Mouse (Mus musculus): Measurements from ENCODE around the gene Dennd5a. TPM values are rescaled to one million over a fixed set of nuclear protein-coding genes. Genes with fewer than 3 reads are reported as not detected.

Dennd5a gene
- 125 and 126 TPM in 2 replicates for polyA plus RNA-seq (2012; rRNA removed)

DNA sequence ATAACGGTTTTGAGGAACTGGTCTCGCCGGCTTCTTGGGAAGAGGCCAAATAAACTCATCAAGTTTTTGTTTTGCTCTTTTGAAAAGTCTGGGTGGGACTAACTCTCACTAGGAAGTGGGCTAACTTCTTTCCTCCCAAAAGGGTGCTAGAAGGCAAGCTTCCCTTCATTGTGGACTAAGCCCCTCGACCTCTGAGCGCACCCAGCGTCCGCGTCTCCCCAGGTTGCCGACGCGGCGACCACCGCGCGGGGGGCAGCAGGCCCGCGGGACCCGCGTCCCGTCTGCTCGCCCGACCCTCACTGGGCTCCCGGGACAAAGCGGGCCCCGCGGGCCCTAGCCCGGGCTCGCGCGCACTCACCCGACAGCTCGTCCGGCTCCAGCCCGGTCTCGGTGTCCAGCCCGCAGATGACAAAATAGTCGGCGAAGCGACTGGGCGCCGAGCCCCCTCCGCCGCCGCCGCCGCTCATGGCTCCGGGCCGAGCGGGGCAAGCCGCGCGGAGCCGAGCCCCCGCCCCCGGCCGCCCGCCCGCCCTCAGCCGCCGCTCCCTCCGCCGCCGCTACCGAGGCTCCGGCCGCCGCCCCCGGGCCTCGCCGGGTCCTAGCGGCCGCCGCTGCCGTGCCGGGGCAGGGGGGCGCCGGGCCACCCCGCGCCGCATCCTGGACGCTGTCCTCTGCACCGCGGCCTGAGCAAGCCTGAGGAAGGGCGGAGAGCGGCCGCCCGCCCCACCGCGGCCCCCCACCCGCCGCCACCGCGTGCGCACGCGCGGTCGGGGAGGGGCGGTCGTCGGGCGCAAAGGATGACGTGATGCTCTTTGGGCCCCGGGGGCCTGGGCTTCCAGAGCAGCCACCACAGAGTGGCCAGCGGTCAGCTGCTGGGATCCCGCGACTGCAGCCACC lies at the start of gene Dennd5a:
TSS of gene Dennd5a (minus strand) at position 755 of the 897 bp plus-strand sequence.

DNA sequence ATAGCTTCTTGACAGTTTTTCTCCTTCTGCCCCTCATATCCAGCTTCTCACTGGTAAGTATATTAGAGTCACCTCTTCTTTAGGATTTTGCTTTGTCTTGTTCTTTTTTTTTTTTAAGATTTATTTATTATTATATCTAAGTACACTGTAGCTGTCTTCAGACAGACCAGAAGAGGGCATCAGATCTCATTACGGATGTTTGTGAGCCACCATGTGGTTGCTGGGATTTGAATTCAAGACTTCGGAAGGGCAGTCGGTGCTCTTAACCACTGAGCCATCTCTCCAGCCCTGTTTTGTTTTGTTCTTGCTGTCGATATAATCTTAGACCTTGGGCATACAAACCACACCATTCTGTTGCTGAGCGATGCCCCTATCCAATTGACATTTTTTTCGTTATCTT lies 26.5 kb upstream of the Dennd5a start, which contains the start of gene Tmem41b:
TSS of gene Tmem41b (minus strand) at position 155 of the 400 bp plus-strand sequence.

DNA sequence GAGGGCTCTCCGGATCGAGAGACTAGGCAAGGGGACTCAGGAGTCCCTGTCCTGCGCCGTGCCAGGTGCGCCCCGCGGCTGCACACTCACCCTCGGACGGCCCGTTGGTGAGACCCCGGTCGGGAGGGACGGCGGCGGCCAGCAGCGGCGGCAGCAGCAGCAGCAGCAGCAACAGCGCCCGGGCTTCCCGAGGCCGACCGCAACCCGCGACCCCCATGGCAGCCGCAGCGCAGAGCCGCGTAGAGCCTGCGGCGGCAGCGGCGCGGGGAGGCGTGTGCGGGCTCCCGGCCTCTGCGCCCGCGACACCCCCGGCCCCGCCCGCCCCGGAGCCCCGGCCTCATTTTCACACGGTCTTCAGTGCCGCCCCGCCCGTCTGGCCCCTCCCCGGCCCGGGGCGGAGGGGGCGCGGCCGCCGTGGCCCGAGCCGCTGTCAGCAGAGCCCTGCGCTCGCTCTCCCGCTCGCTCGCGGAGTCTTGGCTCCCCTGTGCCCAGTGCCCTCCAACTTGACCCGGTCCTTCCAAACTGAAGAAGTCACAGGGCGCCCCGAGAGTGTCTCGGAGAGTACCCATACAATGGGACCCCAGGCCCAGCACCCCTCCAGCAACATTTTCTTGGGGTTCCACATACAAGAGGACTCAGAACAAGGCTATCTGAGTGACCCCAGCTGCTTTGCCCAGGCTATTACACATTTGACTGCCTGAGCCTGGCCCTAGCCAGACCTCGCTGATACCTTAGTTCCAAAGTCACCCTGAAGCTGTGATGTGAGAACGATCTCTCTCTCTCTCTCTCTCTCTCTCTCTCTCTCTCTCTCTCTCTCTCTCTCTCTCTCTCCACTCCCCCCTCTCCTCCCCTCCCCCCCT lies 94.7 kb downstream of the Dennd5a start, which contains the start of gene Scube2:
TSS of gene Scube2 (minus strand) at position 310 of the 860 bp plus-strand sequence.

Other genes with a start within 250 kb of the Dennd5a start
- 0.23 and 0.41 TPM in 2 replicates for gene BC051019, start 236.6 kb downstream of the Dennd5a start, polyA plus RNA-seq (2012; rRNA removed)
- 0.13 and 0.15 TPM in 2 replicates for gene Ascl3, start 228.7 kb downstream of the Dennd5a start, polyA plus RNA-seq (2012; rRNA removed)
- gene Tmem9b, start 207.6 kb downstream of the Dennd5a start, polyA plus RNA-seq (2012; rRNA removed) = 89.7 and 97.2 TPM in 2 replicates
- 9.8 and 12.2 TPM in 2 replicates for gene Nrip3, start 178.4 kb downstream of the Dennd5a start, polyA plus RNA-seq (2012; rRNA removed)
- gene Scube2, start 94.8 kb downstream of the Dennd5a start, polyA plus RNA-seq (2012; rRNA removed) = 0.48 and 0.68 TPM in 2 replicates
- gene Tmem41b, start 26.5 kb upstream of the Dennd5a start, polyA plus RNA-seq (2012; rRNA removed) = 45.3 and 47.1 TPM in 2 replicates
- 50.7 and 55.3 TPM in 2 replicates for gene Ipo7, start 57.8 kb upstream of the Dennd5a start, polyA plus RNA-seq (2012; rRNA removed)
- 12.8 and 14.2 TPM in 2 replicates for gene Zfp143, start 100.7 kb upstream of the Dennd5a start, polyA plus RNA-seq (2012; rRNA removed)
- gene Wee1, start 161.6 kb upstream of the Dennd5a start, polyA plus RNA-seq (2012; rRNA removed) = 5.3 and 5.4 TPM in 2 replicates

Measured in central nervous system, embryonic 18 days (tissue).